Mouse (Mus musculus): ENCODE results near the gene Adgrl1. TPM values are rescaled to one million over a fixed set of nuclear protein-coding genes. Genes with fewer than 3 reads are reported as not detected.

Gene Adgrl1
- total RNA-seq, 1 experiment: 119 TPM

- Histone ChIP-seq H3K4me3 (ENCODE audit: insufficient read depth in 1 of 2, low read depth in 1 of 2, low read length in 2 of 2, poor library complexity in 1 of 2, severe bottlenecking in 1 of 2) (no peak overlapping the region), H3K9ac (ENCODE audit: insufficient read depth, low read depth, low read length, poor library complexity, severe bottlenecking) (no peak overlapping the region), H3K9me3 (ENCODE audit: control insufficient read depth, insufficient read depth, low read depth, low read length) (no peaks in the 10 kb centered on the region), H3K4me1 (ENCODE audit: control insufficient read depth in 2 of 2, insufficient read depth in 2 of 2, low read length in 2 of 2, poor library complexity in 1 of 2) (peaks cover 0 to 5% of the 10 kb centered on the region in 2 experiments; a peak in 1 of 4 replicates), H3K27ac (ENCODE audit: insufficient read depth, low read depth, low read length, poor library complexity, severe bottlenecking) (no peak overlapping the region), H3K36me3 (ENCODE audit: control insufficient read depth, insufficient read depth, low read length, poor library complexity, severe bottlenecking) (peaks cover 95% of the 10 kb centered on the region)
- TF ChIP-seq CHD2 (IDR thresholded peaks at IDR 0.05; ENCODE audit: low read depth, low read length) (no peak), ZNF384 (IDR thresholded peaks at IDR 0.05; ENCODE audit: low read depth, low read length) (no peak), ZC3H11A (IDR thresholded peaks at IDR 0.05; ENCODE audit: borderline replicate concordance, low read depth, low read length) (no peak), HCFC1 (IDR thresholded peaks at IDR 0.05; ENCODE audit: borderline replicate concordance, insufficient read depth, low read length) (no peak), MAFK (IDR thresholded peaks at IDR 0.05; ENCODE audit: insufficient read depth, low read depth, low read length) (no peak)
- DNase-seq (ENCODE audit: low read depth, low spot score): no peak
- in situ Hi-C loops (cut with MboI; ENCODE audit: low sequenced_read_pairs in 2 of 2, unreplicated experiment in 2 of 2): no loop called here
Observed at GRCm38 (mm10) chr8:83934222-83934621, 34.3 kb downstream of the Adgrl1 start.

GRCm38 (mm10) chr8:83934994-83935393 is 35.1 kb downstream of the Adgrl1 start:
- TF ChIP-seq HCFC1 (IDR thresholded peaks at IDR 0.05; ENCODE audit: borderline replicate concordance, insufficient read depth, low read length): no peak
- TF ChIP-seq ZC3H11A (IDR thresholded peaks at IDR 0.05; ENCODE audit: borderline replicate concordance, low read depth, low read length): no peak
- no peak for TF ChIP-seq MAFK (IDR thresholded peaks at IDR 0.05; ENCODE audit: insufficient read depth, low read depth, low read length)
- no peak for TF ChIP-seq CHD2 (IDR thresholded peaks at IDR 0.05; ENCODE audit: low read depth, low read length)
- no peak for TF ChIP-seq ZNF384 (IDR thresholded peaks at IDR 0.05; ENCODE audit: low read depth, low read length)
- Histone ChIP-seq H3K4me1 (ENCODE audit: control insufficient read depth in 2 of 2, insufficient read depth in 2 of 2, low read length in 2 of 2, poor library complexity in 1 of 2) (peaks cover 0 to 7% of the 10 kb centered on the region in 2 experiments; a peak in 1 of 4 replicates), H3K36me3 (ENCODE audit: control insufficient read depth, insufficient read depth, low read length, poor library complexity, severe bottlenecking) (peaks cover 93% of the 10 kb centered on the region), H3K9me3 (ENCODE audit: control insufficient read depth, insufficient read depth, low read depth, low read length) (no peaks in the 10 kb centered on the region), H3K4me3 (ENCODE audit: insufficient read depth in 1 of 2, low read depth in 1 of 2, low read length in 2 of 2, poor library complexity in 1 of 2, severe bottlenecking in 1 of 2) (no peak overlapping the region), H3K9ac (ENCODE audit: insufficient read depth, low read depth, low read length, poor library complexity, severe bottlenecking) (no peak overlapping the region), H3K27ac (ENCODE audit: insufficient read depth, low read depth, low read length, poor library complexity, severe bottlenecking) (no peak overlapping the region)
- in situ Hi-C loops (cut with MboI; ENCODE audit: low sequenced_read_pairs in 2 of 2, unreplicated experiment in 2 of 2): no loop called here
- no peak for DNase-seq (ENCODE audit: low read depth, low spot score)

DNA sequence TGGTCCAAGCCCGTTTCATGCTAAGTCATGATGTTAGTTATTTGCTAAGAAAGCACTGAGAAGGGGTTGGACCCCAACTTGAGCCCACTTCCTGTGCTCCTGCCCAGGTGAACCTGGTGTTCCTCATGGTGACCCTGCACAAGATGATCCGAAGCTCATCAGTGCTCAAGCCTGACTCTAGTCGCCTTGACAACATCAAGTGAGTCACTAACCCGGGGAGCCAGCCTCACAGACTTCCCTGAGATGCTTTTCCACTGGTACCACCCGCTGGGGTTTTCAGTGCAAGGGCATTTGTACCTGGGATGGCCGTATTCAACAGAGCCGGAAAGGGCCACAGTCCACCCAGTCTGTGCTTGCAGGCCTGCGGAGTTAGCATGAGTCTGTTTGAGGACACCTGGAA is 35.5 kb downstream of the Adgrl1 start:
- TF ChIP-seq ZC3H11A (IDR thresholded peaks at IDR 0.05; ENCODE audit: borderline replicate concordance, low read depth, low read length) (no peak), CHD2 (IDR thresholded peaks at IDR 0.05; ENCODE audit: low read depth, low read length) (no peak), MAFK (IDR thresholded peaks at IDR 0.05; ENCODE audit: insufficient read depth, low read depth, low read length) (no peak), HCFC1 (IDR thresholded peaks at IDR 0.05; ENCODE audit: borderline replicate concordance, insufficient read depth, low read length) (no peak), ZNF384 (IDR thresholded peaks at IDR 0.05; ENCODE audit: low read depth, low read length) (no peak)
- no peak overlapping the region for H3K27ac ChIP-seq (ENCODE audit: insufficient read depth, low read depth, low read length, poor library complexity, severe bottlenecking)
- DNase-seq (ENCODE audit: low read depth, low spot score): no peak
- in situ Hi-C loops (cut with MboI; ENCODE audit: low sequenced_read_pairs in 2 of 2, unreplicated experiment in 2 of 2): no loop called here
- H3K9ac ChIP-seq (ENCODE audit: insufficient read depth, low read depth, low read length, poor library complexity, severe bottlenecking): no peak overlapping the region
- peaks cover 88% of the 10 kb centered on the region for H3K36me3 ChIP-seq (ENCODE audit: control insufficient read depth, insufficient read depth, low read length, poor library complexity, severe bottlenecking)
- no peaks in the 10 kb centered on the region for H3K9me3 ChIP-seq (ENCODE audit: control insufficient read depth, insufficient read depth, low read depth, low read length)
- H3K4me1 ChIP-seq (ENCODE audit: control insufficient read depth in 2 of 2, insufficient read depth in 2 of 2, low read length in 2 of 2, poor library complexity in 1 of 2): peaks cover 0 to 11% of the 10 kb centered on the region in 2 experiments; a peak in 1 of 4 replicates
- H3K4me3 ChIP-seq (ENCODE audit: insufficient read depth in 1 of 2, low read depth in 1 of 2, low read length in 2 of 2, poor library complexity in 1 of 2, severe bottlenecking in 1 of 2): no peak overlapping the region

GRCm38 (mm10) chr8:83937645-83938044 is 37.7 kb downstream of the Adgrl1 start:
- Histone ChIP-seq H3K36me3 (ENCODE audit: control insufficient read depth, insufficient read depth, low read length, poor library complexity, severe bottlenecking) (peaks cover 66% of the 10 kb centered on the region), H3K27ac (ENCODE audit: insufficient read depth, low read depth, low read length, poor library complexity, severe bottlenecking) (no peak overlapping the region), H3K4me3 (ENCODE audit: insufficient read depth in 1 of 2, low read depth in 1 of 2, low read length in 2 of 2, poor library complexity in 1 of 2, severe bottlenecking in 1 of 2) (no peak overlapping the region), H3K9me3 (ENCODE audit: control insufficient read depth, insufficient read depth, low read depth, low read length) (no peaks in the 10 kb centered on the region), H3K4me1 (ENCODE audit: control insufficient read depth in 2 of 2, insufficient read depth in 2 of 2, low read length in 2 of 2, poor library complexity in 1 of 2) (peaks cover 0 to 13% of the 10 kb centered on the region in 2 experiments; a peak in 1 of 4 replicates), H3K9ac (ENCODE audit: insufficient read depth, low read depth, low read length, poor library complexity, severe bottlenecking) (no peak overlapping the region)
- no peak for TF ChIP-seq HCFC1 (IDR thresholded peaks at IDR 0.05; ENCODE audit: borderline replicate concordance, insufficient read depth, low read length)
- TF ChIP-seq ZC3H11A (IDR thresholded peaks at IDR 0.05; ENCODE audit: borderline replicate concordance, low read depth, low read length): no peak
- no peak for TF ChIP-seq ZNF384 (IDR thresholded peaks at IDR 0.05; ENCODE audit: low read depth, low read length)
- no peak for TF ChIP-seq MAFK (IDR thresholded peaks at IDR 0.05; ENCODE audit: insufficient read depth, low read depth, low read length)
- no peak for TF ChIP-seq CHD2 (IDR thresholded peaks at IDR 0.05; ENCODE audit: low read depth, low read length)
- no peak for DNase-seq (ENCODE audit: low read depth, low spot score)
- in situ Hi-C loops (cut with MboI; ENCODE audit: low sequenced_read_pairs in 2 of 2, unreplicated experiment in 2 of 2): no loop called here
